Mouse (Mus musculus) kidney, adult 2 months (tissue): Measurements from ENCODE around the gene BC049352.

Experiments
- CTCF ChIP-seq: fragments of 200-500 bp; conservative IDR thresholded peaks from 2 replicates; pipeline ENCODE4 v1.5.1; 2011; ENCODE audit warnings: low read depth, mild to moderate bottlenecking, control low read depth, low read length, moderate library complexity, mixed read lengths; ENCODE audit not compliant: insufficient read depth, insufficient read length
- POLR2A ChIP-seq: fragments of 200-500 bp; IDR thresholded peaks from one replicate; pipeline ENCODE4 v1.6.1; 2011; ENCODE audit warnings: low read depth, low read length, control low read depth

- no peak for TF ChIP-seq CTCF
- no peak for TF ChIP-seq POLR2A
Measured at GRCm38 (mm10) chr9:45215526-45216179, 33.8 kb downstream of the BC049352 start.
